Mouse (Mus musculus): ENCODE data around the gene Dclk1.

Dclk1 gene

DNA sequence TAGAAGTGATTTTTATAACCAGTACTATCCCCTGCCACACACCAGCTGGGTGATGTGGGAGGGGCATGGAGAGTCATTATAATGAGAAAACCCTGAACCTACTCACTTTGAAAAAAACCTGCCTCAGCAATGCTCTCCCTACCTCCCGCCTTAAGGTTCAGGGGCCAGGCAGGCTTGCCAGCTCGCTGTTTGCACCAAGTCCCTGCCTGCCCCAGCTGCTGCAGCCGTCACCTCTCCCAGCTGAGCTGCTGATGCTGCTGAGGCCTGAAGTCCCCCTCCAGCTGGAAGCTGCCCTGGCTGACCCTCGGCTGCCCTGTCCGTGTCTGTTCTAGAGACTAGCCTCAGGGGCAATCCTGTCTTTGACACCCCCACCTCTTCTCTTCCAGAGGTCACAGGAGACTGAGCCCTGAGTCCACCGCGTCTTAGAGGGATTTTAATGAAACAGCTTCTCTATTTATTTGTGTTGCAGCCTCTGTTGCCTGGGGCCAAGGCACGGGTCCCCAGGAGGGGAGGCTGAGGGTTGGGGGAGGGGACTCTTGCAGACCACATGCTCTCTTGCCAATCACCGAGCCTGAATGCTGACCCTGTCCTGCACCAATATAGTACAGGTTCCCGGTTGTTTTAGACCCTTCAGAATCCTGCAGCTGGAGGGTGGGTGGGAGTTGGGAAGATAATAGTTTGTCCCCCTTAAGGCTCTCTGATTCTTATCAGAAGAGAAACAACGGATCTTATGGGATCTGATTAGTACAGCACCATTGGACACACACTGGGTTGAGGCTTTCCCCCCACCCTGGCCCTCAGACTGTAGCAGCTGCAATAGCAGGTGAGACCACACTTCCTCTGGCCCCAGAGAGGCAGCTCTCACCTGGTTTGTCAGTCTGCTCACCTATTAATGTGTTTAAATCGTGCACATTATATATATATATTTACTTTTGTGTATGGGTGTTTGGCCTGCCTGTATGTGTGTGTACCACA lies 346.1 kb downstream of the Dclk1 start:
- CTCF ChIA-PET, result no interaction called here

Measured in spleen, embryonic (tissue).